11 mouse cellular contexts compared by ENCODE assay signal in genomic region chr11:113424765-113425164, GRCm38 (mm10).
"Had no signal": no experiment of that assay in that cellular context is flagged by ENCODE, and none has a peak within 500 bp of the region (broad histone marks: within the 10 kb centered on the region; RNA-seq: fewer than 3 reads in every experiment).

No protein-coding gene starts in this region.

- H3K4me1 ChIP-seq: liver, embryonic 13.5 days had no signal

- DNase-seq: kidney, adult 11 months; layer of hippocampus, adult 9-11 months; layer of hippocampus, postnatal 36 days; liver; liver, embryonic 13.5 days; liver, postnatal 0 days; thymus, postnatal 36 days had no signal

- H3K27ac ChIP-seq: hindbrain, postnatal 0 days; limb, embryonic 12.5 days; liver, embryonic 13.5 days; midbrain, embryonic 13.5 days had no signal

- H3K9ac ChIP-seq: hindbrain, embryonic 13.5 days; limb, embryonic 12.5 days; liver, embryonic 13.5 days; liver, postnatal 0 days; midbrain, embryonic 13.5 days had no signal

- H3K27me3 ChIP-seq: limb, embryonic 12.5 days; liver, embryonic 13.5 days had no signal

- H3K9me3 ChIP-seq: hindbrain, embryonic 13.5 days; limb, embryonic 12.5 days; liver, embryonic 13.5 days; midbrain, embryonic 13.5 days had no signal

- H3K36me3 ChIP-seq: hindbrain, embryonic 13.5 days; midbrain, embryonic 13.5 days had no signal

- H3K4me2 ChIP-seq: hindbrain, embryonic 13.5 days; limb, embryonic 12.5 days; liver, embryonic 13.5 days; midbrain, embryonic 13.5 days had no signal

- ATAC-seq: hindbrain, postnatal 0 days; liver, postnatal 0 days; midbrain, embryonic 13.5 days had no signal

- H3K4me3 ChIP-seq: hindbrain, embryonic 13.5 days; limb, embryonic 12.5 days; liver, embryonic 13.5 days; midbrain, embryonic 13.5 days had no signal
